Mouse (Mus musculus) megakaryocyte-erythroid progenitor cell, adult 5-6 weeks (primary cell): ENCODE data around the gene Itpa. TPM values are rescaled to one million over a fixed set of nuclear protein-coding genes. Genes with fewer than 3 reads are reported as not detected.

ENCODE experiments used
- ATAC-seq: replicated peaks from 2 replicates; pipeline ENCODE4 v1.8.0; 2016; ENCODE audit warnings: mild to moderate bottlenecking, inconsistent platforms; ENCODE audit not compliant: severe bottlenecking, poor library complexity, low FRiP score, low TSS enrichment
- total RNA-seq, 2 experiments: library from RNA; stranded (forward) in 1 of 2; stranded (reverse) in 1 of 2; fragments of 200-1000, 215-1000 nt in 1 of 2; fragments of >200 nt in 1 of 2; fragmentation: Nextera tagmentation in 1 of 2; gene quantifications; 2 replicates each; pipeline ENCODE4 v1.2.3; 2014 to 2017

Gene Itpa
- total RNA-seq, 2 experiments from 2014 or later: 86.8 to 103 TPM

DNA sequence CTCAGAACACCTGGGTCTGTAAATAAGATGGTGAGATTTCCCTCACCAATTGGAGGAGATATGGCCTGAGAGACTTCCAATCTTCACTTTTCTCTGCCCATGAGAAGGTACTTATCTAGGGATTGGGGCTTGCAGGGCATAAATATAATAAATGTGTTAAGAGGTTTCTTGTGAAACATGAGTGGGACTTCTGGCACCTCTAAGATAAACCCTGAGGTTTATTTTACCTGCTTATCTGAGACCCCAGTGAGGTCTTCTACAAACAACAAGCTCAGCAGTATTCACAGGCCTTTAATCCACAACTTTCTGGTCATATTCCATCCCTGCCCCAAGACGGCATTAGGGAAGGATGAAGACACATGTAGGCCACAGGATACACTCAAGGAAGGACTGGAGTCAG lies 13.7 kb upstream of the Itpa start:
- peak; percentile 53 for ATAC-seq

DNA sequence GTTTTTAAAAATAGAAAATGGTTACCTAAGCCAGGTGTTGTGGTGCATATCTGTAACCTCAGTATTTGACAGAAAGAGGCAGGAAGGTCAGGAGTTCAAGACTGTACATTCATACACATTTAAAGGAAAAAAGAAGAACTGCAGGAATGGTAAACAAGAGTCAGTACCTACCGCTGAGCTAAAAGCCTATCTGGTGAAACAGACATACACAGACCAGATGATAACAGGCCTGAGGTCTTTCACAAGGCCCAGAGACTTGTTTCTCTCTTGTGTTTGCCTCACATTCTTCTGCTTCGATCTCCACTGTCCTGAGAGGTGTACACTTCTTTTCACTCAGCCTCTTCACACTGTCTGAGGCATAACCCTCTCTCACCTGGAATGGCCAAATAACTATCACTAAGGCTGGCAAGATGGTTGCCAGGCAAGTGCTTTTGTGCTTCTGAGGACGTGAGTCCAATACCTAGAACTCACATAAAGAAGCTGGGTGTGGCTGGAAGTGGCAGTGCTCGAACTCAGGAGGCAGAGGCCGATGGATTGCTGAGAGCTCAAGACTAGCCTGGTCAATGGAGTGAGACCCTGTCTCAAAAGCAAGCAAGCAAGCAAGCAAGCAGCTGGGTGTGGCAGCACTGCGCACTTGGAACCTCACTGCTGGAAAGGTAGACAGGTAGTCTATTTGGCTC lies 11.6 kb upstream of the Itpa start:
- peak; percentile 67 for ATAC-seq

DNA sequence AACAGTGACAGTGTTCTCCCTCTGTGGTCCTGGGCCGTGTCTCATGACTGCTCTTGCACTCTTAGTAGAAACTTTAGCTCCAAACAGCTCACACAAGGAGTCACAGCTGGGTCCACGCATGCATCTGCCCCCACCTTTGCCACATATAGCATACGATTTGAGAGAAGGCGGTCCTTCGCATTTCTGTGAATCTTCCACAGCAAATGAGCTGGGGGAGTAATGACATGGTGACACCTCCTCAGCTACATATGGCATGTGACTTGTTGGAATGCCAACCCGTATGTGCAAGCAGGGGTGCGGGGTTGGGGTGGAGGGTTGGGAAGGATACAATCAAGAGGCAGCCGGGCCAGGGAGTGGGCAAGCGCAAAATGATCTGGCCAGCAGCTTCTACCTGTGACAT lies 10.9 kb upstream of the Itpa start:
- ATAC-seq: no peak

DNA sequence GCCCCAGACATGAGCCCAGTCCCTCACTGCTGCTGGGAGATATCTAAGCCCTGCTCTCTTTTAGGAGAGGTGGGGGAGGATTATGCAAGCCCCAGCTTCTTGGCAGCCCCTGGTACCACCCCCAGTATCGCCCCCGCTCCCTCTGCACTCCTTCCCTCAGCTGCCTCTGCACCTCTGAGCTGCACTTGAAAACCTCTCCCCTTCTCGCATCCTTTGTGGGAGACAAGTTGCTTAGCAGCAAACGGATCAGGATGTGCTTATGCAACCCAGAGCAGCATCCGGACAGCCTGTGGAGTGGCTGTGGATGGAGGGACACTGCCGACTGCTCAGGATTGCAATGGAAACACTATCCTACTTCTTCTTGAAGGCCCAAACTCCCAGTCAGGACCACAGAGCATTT lies 9.9 kb upstream of the Itpa start:
- ATAC-seq: no peak

DNA sequence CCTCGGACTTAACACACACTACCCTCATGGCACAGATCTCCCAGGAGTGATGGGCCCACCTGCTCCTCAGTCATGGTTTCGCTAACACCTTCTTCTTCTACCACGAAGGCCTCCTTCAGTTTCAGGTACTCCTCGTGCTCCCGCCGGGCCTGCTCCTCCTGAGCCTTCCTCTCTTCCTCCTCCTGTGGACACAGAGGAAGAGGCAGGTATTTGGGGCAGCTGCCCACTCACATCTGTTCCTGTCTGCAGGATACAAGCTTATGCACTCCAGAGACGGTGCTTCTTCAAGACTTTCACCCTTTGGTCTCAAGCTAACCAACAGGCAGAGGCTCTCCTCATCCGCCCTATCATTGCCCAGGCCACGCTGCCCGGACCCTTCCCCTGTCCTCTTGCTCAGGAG lies 8.9 kb upstream of the Itpa start:
- ATAC-seq: no peak

DNA sequence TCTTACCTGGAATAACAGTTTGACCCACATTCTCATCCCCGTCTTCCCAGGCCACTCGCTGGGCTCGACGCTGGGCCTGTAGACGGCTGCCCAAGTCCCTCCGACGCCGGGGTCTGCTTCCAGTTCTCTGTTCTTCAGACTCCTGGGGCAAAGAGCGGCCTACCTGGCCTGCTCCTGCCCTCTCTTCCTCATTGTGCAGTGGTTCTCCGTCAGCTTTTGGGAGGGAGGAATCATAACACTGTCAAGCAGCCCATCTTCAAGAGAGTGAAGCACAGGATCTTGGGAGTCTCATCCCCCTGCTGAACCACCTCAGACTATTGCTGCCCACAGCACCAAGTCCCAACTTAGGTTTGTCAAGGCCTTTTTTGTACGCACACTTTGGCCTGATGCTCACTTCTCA lies 4.1 kb upstream of the Itpa start:
- no peak for ATAC-seq

DNA sequence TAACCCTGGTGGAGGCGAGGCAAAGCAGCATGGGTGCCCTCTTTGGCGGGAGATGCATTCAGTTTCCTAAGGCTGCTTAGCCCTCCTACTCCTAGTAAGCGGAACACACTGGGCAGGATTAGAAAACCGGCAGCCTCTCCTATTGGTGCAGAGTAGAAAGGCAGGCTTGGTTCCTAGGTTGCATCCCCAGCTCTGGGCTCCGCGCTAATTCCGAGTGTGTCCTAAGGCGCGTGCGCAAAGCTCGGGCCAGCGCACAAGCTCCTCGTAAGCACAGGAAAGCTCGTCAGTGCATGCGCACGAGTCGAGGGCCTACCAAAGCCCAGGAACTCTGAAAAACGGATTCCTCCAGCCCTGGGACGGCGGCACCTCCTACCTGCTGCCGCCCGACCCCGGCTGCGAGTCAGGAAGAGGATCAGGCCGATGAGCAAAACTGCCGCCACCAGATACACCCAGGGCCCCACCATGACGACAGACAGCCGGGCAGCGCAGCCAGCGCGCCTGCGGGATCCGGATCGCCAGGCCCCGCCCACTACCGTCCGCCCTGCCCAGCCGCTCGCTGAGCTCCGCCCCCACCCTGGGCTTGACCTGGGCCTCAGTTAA lies 3.2 kb upstream of the Itpa start, which contains the start of gene Ddrgk1:
TSS of gene Ddrgk1 (minus strand) at position 558 of the 600 bp plus-strand sequence.
- ATAC-seq: peak; percentile 81

DNA sequence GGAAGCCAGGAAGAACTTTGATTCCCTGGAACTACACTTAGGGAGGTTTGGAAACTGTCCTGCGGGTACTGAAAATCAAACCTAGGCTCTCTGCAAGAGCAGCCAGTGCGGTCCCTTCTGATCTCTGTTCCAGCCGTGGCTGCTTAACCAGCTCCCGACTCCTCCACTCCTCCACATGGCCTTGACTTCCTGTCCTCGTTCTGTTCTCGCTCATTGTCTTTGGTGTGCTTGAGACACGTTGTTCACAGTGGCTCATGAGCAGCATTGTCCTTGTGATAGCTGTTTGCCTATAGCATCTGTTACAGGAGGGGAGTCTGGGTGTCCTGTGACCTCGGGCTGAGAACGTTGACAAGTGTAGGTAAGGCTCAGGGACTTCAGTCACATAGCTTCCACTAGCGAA lies 9.8 kb downstream of the Itpa start:
- ATAC-seq: no peak

DNA sequence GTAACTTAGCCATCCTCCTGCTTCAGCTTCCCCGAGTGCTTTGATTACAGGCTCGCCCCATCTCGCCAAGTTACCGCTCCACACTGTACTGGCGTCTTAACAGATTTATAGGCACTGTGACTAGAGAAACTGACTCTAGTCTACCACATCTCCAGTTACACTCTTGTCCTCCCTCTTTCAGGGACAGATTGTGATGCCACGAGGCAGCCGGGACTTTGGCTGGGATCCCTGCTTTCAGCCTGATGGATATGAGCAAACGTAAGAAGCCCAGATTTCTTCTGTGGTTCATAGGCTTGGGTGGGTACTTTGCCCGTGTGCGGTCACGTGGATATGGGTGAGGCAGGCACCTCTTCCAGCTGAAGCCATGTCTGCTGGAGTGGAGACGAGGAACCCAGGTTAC lies 11.7 kb downstream of the Itpa start:
- ATAC-seq: no peak

DNA sequence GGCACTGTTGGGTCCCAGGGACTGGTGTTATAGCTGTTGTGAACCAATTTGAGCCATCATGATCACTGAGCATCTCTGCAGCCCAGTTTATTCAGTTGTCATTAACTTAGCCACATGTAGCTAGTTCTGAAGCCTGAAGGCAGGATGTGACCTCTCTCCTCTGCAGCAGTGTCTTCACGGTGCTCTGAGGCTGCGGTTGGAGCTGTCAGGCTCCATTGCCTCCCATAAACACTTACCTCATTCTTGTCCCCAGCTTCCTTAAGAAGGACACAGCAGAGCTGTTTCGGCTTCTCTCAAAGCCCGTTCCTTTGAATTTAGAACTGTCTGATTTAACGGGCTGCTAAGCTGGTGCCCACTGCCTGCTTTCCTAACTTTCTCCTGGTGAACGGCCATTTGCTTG lies 12.5 kb downstream of the Itpa start:
- no peak for ATAC-seq

DNA sequence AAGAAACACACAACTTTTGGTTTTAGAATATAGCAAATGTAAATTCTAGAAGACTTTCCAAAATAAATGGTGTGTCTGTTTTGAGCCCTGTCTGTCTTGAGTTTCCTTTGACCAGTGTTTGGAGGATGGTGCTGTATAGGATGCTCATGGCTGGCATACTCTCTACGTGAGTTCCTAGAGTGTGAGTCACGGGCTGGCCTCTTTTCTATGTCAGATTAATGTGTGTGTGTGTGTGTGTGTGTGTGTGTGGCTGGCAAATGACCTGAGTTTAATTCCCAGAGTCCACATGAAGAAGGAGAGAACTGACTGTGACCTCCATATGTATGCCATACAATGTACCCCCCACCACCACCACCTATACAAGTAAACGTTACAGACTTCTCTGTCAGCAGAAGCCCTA lies 14.1 kb downstream of the Itpa start:
- ATAC-seq: no peak

DNA sequence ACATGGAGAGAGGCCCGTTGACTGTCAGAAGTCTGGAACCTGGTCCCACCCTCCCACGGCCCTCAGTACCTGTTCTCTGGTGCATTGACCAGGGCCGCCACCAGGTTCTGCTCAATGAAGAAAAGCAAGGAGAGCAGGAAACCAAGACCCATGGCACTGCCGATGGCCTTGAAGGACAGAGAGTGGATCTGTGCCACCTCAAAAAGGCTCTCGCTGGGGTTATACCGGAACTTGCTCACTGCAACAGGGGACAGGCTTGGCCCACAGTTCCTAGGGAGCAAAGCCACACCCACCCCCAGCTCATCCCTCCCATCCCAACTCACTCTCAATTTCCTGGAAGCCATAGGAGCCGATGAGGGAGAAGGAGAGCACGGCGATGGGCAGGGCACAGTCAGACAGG lies 18.0 kb downstream of the Itpa start:
- no peak for ATAC-seq

DNA sequence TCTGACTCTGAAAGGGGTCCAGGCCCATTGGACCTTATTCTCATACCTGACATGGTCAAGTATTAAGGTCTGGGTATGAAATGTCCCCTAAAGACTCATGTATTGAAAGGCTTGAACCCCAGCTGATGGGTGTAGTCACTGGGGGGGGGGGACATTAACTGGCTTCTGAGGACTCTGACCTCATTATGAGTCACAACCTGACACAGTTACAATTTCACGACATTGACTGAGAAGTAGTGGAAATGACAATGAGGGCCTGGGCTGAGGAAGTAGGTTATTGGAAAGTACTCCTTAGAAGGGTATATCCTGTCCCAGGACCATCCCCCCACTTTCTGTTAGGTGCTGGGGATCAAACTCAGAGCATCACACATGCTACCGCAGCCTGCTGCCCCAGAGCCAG lies 21.6 kb downstream of the Itpa start:
- ATAC-seq: no peak

DNA sequence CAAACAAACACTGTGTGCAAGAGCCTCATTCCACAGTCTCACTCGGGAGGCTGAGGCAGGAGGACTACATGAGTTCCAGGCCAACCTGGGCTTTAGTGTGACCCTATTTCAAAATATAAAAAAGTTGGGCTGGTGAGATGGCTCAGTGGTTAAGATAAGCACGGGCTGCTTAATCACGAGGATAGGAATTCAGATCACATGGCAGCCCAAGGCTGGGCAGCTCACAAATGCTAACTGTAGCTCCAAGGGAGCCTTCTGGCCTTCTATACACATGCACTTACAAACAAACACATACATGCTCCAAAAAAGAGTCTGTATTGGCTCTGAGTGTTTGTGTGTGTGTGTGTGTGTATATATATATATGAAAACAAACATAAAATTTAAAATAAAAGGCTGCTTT lies 26.2 kb downstream of the Itpa start:
- no peak for ATAC-seq

DNA sequence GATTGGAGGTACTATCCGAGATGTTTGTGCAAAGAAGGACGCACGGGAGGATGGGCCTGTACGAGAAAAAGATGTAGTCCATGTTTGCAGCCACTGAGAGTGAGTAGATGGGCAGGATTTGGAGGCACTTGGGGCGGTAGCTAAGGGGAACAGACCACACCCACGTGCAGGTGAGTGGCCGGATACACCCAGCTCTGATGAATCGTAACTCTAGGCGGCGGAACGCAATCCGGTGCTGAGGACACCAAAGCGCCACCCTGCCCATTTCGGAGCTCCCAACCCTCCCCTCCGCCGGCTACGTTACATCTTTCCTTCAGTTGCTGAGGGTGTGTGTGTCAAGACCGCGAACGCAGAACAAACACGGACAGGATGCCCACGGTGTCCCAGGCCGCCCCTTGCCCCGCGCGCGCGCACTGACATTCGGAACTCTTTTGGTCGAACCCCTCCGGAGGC lies 29.3 kb downstream of the Itpa start:
- ATAC-seq: peak; percentile 23; the same call in 1 of the 2 replicates

DNA sequence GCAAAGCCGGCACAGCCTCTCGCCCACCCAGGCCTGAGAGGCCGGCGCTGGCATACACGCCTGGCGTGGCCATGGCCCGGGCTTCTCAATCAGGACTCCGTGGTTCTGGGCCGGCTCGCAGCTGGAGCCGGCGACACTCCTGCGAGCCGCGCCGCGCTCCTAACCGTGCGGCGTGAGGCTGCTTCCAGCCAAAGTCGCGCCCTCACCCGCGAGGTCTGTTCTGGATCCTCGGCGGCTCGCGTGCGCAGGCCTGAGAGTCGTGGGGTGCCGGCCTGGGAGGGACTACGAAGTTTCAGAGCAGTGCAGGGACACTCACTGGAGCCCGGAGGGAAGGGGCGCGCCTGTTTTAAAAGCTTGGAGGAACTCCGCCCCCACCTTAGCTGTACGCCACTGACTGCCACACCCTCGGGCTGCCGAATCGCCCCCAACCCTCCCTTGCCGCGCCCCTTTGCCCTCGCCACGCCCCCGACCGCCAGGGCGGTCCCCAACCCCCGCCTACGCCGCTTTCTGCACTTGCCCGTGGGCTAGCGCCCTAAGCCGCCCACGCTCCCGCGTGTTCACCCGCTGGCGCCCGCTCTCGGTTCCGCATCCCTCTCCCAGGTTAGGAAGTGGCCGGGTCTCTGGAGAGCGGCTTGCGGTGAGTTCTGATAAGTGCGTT lies 29.9 kb downstream of the Itpa start, which contains the start of gene Slc4a11:
TSS of gene Slc4a11 (minus strand) at position 367 of the 658 bp plus-strand sequence.
- peak; percentile 73 for ATAC-seq

DNA sequence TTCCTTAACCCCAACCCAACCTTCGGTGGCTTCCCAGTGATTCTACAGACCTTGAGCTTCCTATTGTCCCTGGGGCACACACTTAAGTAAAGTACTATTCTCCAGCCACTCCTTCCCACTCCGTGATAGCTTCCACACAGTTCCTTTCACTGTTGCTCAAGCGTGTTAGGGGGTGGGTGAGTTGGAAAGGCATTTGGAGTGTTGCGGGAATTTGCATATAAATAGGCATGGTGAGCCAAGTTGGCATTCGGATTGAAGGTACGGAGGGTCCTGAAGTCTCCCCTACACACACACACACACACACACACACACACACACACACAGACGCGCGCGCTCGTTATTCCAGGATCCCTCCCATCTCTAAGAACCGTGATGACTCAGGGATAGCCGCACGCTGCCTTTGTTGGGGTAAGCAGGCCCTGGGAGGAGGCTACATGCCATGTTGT lies 30.4 kb downstream of the Itpa start:
- ATAC-seq: no peak

DNA sequence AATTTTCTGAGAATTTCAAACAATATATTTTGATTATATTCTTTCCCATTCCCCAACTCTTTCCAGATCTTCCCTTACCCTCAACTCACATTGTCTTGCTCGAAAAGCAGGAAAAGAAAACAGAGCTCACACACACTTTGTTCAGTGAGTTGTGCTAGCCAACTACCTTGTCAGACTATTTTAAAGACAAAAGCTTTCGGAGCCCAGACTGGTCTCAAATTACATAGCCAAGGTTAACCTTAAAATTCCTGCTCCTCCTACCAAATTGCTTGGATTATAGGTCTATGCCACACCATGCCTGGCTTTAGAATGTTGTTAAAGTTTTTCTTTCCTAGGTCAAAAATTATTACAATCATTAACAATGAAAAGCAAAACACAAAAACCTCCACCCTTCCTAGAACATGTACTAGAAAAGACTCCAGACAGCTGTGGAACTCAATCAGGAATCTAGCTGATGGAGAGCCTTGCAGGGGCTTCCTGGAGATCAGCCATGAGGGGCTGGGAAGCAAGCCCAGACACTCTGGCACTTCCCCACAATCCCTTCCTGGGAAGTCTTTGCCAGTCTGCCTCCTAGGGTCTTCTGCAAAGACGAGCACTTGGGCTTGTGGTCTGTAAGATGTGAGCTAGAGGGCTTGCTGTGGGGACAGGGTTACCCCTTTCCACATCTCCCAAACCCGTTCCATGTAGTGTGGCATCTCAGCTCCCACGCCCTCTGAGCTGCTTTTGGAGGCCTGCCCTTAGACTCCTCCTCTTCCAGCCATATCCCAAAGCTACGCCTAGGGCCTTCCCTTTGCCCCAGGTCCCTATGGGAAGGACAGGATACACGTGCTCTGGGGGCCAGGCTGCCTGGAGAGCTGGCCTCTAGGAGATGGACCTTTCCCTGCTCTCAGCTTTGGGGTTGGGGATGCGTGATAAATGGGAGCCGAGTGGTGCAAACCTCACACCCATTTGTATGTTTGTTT lies 36.9 kb downstream of the Itpa start:
- no peak for ATAC-seq

DNA sequence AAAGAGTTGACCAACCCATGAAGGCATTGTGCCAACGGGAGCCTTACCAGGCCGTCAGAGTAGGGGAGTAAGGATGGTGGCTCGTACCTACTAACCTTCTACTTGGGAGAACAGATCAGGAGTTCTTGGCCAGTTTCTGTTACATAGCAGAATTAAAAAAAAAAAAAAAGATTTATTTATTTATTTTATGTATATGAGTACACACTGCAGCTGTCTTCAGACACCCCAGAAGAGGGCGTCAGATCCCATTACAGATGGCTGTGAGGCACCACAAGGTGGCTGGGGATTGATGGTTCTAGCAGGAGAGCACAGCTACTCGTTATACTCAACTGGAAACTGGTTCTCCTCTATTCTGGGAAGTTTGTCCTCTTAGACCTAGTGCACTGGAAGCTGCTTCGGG lies 37.8 kb downstream of the Itpa start:
- no peak for ATAC-seq

DNA sequence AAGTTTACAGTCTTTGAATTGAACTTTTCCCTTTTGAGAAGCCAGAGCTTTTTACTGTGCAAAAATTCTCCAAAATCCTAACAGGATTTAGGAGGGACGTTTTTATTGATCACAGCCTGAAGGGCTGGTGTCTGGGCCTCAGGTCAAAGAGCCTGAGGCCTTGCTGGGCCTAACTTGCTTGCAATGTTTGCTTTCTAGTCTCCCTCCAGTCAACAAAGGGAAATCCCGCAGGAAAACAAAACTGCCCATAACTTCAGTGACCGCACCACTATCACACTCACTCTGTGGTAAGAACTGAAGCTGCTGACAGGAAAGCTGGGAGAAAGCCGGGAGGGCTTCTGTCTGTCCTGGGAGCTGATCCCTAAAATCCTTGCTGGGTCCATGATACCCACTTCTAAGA lies 39.2 kb downstream of the Itpa start:
- no peak for ATAC-seq
